Mouse (Mus musculus): Measurements from ENCODE around the gene Tmem233.

The Tmem233 gene

DNA sequence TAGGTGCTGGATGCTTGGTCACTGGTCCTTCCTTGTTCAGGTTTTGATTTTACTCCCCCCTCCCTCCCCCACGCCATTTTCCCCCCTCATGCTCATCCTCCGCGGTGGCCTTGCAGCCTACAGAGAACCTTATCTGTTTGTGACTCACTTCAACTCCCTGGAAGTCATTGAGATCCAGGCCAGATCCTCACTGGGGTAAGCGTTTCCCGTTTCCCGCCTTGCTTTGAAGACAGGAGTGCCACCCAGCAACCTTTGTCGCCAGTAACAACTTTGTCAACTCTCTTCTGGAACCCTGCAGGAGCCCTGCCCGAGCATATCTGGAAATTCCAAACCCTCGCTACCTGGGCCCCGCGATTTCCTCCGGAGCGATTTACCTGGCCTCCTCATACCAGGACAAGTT, 85.7 kb downstream of the Tmem233 start:
- DNase-seq, result no peak

DNA sequence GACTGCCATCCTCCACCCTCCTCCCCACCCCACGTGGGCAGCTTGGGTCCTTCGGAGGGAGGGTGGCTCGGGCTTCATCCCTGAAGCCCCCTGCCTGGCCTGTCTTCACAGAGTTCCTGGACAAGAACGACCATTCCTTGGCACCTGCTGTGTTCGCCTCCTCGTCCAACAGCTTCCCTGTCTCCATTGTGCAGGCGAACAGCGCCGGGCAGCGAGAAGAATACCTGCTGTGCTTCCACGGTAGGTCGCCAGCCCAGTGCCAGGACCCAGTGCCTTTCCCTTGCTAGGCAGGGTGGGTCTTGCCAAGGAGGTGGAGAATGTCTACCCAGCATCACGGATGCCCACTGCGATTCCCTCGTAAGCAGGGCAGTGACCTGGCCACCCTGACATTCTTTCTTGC, 88.9 kb downstream of the Tmem233 start:
- DNase-seq, result no peak

DNA sequence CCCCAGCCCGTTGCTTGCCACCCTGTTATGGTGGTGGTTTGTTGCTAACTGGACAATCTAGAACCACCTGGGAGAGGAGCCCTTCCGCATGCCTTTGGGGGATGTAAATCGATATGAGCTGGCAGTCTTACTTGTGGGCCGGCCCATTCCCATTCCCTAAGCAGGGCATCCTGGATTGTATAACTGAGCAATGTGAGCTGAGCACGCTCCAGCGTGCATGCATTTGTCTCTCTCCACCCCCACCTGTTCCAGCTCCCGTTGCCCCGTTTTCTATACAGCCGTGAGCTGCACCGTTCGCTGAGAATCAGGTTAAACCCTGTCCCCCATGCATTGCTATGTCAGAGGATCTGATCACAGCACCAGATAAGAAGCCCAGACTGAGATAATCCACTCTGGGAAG, 91.3 kb downstream of the Tmem233 start:
- DNase-seq, result no peak
